Mouse (Mus musculus) forebrain, embryonic 10.5 days (tissue): ENCODE measurements at regions not wholly inside any gene's neighbourhood (a gene's known extent, or its start where the extent isn't known, plus 50 kb on each side); places are given as distances from the start of the nearest gene placed in this dataset.

Experiments used
- DNase-seq: peaks from one replicate; pipeline ENCODE4 v3.0.0-alpha.2; 2017; ENCODE audit warnings: low spot score; ENCODE audit errors: extremely low spot score
- H3K27ac ChIP-seq: fragments of 300-500 bp; sonication (generic); 2 replicates; pipeline ENCODE4 v1.5.1; 2016; ENCODE audit warnings: mild to moderate bottlenecking
- H3K27me3 ChIP-seq: fragments of 300-500 bp; sonication (generic); 2 replicates; pipeline ENCODE4 v1.6.1; 2016; ENCODE audit warnings: mild to moderate bottlenecking; ENCODE audit not compliant: poor library complexity, severe bottlenecking
- H3K36me3 ChIP-seq: fragments of 300-500 bp; sonication (generic); replicated peaks from 2 replicates; pipeline ENCODE4 v1.6.1; 2016; ENCODE audit warnings: mild to moderate bottlenecking, moderate library complexity
- H3K4me1 ChIP-seq: fragments of 300-500 bp; sonication (generic); 2 replicates; pipeline ENCODE4 v1.6.1; 2016
- H3K4me3 ChIP-seq: fragments of 300-500 bp; sonication (generic); 2 replicates; pipeline ENCODE4 v1.5.1; 2016; ENCODE audit warnings: mild to moderate bottlenecking, moderate library complexity
- H3K9me3 ChIP-seq: fragments of 300-500 bp; sonication (generic); 2 replicates; pipeline ENCODE4 v1.6.1; 2016; ENCODE audit warnings: mild to moderate bottlenecking, moderate library complexity
- WGBS: fragments of 180-500 bp; shearing (Covaris S2); methylation state at CpG from one replicate; pipeline ENCODE4 v1.1.7; 2016; 5-methylcytosine and 5-hydroxymethylcytosine counted together

DNA sequence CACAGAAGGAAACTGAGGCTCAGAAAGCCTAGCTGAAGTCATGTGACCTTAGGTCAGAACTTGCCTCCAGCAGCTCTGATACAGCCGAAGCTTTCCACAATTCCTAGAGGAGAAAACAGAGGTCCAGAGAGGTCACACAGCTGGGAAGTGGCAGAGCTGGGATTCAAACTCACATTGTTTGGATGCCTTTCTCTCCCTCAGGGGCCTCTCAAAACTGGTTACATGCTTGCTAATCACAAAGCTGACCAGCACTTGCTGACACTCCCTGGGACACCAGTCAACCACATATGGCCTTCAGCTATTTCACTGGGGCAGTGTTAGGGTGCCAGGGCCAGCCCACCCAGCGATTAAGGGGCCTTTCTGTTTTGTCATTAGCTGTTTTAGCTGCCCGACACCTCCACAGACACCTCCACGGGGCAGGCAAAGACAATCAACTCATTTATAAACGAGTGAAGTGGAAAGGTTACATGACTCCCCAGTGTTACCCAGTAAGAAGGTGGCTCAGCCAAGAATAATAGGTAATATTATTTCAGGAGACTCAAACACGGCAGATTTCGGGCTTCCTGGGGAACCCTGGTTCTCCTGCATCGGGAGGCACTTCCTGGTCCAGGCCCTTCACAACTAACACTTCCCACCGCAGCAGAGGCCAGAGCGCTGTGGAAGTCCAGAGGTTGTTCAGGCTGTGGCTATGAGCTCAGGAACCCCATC lies 71.4 kb downstream of the 2410131K14Rik start:
- no peak overlapping the region for H3K27ac ChIP-seq
- DNase-seq, result no peak

DNA sequence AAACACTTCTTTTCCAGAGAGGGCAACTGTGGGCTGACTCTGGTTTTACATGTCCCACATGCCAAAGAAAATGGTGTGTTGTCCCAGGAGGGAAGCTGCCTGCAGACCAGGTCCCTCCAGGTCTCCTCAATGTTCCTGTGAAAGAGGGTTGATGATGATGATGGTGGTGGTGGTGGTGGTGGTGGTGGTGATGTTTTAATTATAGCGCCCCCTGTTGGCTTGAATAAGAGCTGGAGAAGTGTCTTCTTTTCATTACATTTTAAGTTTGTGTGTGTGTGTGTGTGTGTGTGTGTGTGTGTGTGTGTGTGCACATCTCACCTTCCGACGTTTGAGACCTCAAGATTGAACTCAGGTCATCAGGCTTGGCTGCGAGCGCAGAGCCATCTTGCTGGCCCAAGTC lies 73.0 kb downstream of the 2410131K14Rik start:
- Histone ChIP-seq H3K27ac (no peak overlapping the region), H3K4me1 (peaks cover 41% of the 10 kb centered on the region), H3K36me3 (no peaks in the 10 kb centered on the region), H3K27me3 (peaks cover 38% of the 10 kb centered on the region), H3K9me3 (no peaks in the 10 kb centered on the region), H3K4me3 (no peak overlapping the region)
- no peak for DNase-seq
- WGBS, result 70% methylated on average over 5 of the region's 5 CpGs

More for the DNA sequence above, 71.4 kb downstream of the 2410131K14Rik start:
- H3K4me3 ChIP-seq, result no peak overlapping the region
- peaks cover 30% of the 10 kb centered on the region for H3K4me1 ChIP-seq
- H3K27me3 ChIP-seq, result peaks cover 38% of the 10 kb centered on the region
- 58% methylated on average over 10 of the region's 10 CpGs for WGBS
- H3K9me3 ChIP-seq, result no peaks in the 10 kb centered on the region
- no peaks in the 10 kb centered on the region for H3K36me3 ChIP-seq

DNA sequence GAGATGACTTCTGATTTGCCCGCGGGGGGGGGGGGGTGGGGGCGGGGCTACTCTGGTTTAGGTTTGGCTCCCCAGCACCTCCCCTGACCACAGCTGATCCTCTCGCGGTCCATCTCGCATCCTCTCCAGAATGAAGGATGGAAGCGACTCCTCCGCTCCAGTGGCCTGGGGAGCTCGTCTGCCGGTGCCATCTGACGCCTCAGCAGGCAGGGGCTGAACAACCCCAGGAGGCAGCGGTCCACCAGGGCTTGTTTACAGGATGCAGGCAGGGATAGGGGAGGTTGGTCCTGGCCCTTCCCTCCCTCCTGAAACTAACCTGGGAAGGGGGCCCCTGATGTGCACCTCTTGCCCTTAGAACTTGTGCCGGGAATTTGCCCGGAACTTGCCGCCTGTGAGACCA lies 73.9 kb downstream of the 2410131K14Rik start:
- peaks cover 41% of the 10 kb centered on the region for H3K4me1 ChIP-seq
- H3K27ac ChIP-seq, result no peak overlapping the region

DNA sequence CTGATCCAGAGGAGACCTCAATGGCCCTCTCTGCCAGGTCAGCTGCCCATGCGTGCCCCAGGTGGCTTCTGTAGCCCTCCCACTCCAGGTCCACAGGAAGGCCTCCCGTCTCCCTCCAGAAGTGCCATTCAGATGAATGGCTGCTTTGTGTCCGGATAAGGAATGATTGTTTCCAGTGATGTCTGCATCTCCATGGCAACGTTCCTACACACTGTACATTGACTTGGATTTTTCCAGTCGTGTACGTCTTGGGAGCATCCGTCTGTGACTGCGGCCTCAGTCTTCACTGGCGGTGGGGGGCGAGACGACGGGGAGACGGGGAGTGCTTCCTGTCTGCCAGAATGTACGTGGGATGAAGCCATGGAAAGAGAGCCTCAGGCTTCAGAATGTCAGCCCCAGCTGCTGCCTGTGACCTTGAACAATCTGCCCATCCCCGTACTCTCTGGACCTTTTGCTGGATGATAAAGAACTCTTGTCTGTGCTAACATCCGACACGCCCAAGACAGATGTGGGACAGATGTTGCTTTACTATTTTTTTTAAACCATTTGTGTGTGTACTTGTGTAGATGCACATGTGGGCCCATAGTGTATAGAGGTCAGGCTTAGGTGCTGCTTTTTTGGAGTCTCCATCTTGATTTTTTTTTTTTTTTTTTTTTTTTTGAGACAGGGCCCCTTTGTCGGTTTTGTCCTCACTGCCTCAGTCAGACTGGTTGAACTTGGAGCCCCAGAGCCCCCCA lies 76.9 kb downstream of the 2410131K14Rik start:
- H3K4me3 ChIP-seq, result no peak overlapping the region
- DNase-seq, result peak; percentile 47
- H3K27me3 ChIP-seq, result peaks cover 49% of the 10 kb centered on the region
- WGBS, result 67% methylated on average over 18 of the region's 18 CpGs
- H3K27ac ChIP-seq, result 0 out of 2 replicates have a peak overlapping the region, but pooled peaks have one; percentile 36
- no peaks in the 10 kb centered on the region for H3K36me3 ChIP-seq
- H3K9me3 ChIP-seq, result peaks cover 5% of the 10 kb centered on the region; the same call in 1 of the 2 replicates
- peaks cover 36% of the 10 kb centered on the region for H3K4me1 ChIP-seq

More for the DNA sequence above, 73.9 kb downstream of the 2410131K14Rik start:
- H3K9me3 ChIP-seq, result no peaks in the 10 kb centered on the region
- H3K36me3 ChIP-seq, result no peaks in the 10 kb centered on the region
- H3K4me3 ChIP-seq, result no peak overlapping the region
- peaks cover 38% of the 10 kb centered on the region for H3K27me3 ChIP-seq
- DNase-seq, result no peak
- WGBS, result 16% methylated on average over 12 of the region's 15 CpGs

DNA sequence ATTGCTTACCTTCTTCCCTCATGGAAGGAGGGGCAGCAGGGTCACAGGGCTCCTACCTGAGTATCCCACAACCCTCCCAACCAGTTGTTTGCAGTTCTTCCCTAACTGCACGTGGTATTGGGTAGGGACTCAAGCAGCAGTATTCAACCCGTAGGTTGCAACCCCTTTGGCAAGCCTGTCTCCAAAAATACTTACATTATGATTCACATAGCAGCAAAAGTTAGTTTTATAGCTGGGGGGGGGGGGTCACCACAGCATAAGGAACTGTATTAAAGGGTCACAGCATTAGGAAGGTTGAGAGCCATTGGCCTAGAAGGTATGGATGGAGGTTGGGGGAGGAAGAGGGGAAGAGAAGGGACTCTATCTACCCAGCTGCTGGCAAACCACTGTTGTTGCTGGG lies 78.1 kb downstream of the 2410131K14Rik start:
- Histone ChIP-seq H3K9me3 (peaks cover 5% of the 10 kb centered on the region; the same call in 1 of the 2 replicates), H3K4me3 (no peak overlapping the region), H3K36me3 (no peaks in the 10 kb centered on the region), H3K4me1 (peaks cover 43% of the 10 kb centered on the region), H3K27ac (no peak overlapping the region), H3K27me3 (peaks cover 51% of the 10 kb centered on the region)
- DNase-seq, result no peak
- 89% methylated on average over 2 of the region's 2 CpGs for WGBS

DNA sequence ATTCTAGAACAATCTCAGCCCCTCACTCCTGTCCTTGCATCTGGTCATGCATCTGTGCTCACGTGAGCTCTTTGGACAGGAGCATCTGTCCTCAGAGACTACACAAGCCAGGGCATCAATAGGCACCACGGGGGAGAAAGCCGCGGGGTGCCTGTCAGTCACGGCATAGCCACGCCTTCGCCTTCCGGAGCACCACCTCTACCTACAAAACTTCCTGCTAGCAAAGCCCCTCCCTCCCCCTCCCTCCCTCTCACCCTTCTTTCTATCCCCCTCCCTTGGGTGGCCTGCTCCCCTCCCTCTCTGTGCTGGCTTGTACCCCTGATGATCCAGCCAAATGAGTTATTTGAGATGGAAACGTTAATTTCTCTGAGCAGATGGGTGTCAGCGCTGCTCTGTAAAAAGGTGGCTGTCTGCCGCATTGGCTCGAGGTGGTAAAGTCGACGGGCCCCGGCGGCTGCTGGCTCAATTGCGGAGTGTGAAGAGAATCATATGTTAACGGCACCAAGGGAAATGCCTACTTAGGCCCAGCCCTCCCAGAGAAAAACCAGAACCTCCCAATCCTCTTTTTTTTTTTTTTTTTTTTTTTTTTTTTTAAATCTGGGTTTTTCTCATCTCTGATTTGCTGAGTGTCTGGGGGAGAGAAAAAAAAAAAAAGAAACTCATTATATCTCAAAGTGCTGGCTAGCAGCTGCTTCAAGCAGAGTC lies 82.0 kb downstream of the 2410131K14Rik start:
- peaks cover 58% of the 10 kb centered on the region for H3K27me3 ChIP-seq
- H3K4me1 ChIP-seq, result peaks cover 42% of the 10 kb centered on the region
- peak overlapping the region; percentile 46 for H3K4me3 ChIP-seq
- 0 out of 2 replicates have a peak overlapping the region, but pooled peaks have one; percentile 25 for H3K27ac ChIP-seq
- H3K36me3 ChIP-seq, result no peaks in the 10 kb centered on the region
- under 1% methylated on average over 18 of the region's 18 CpGs for WGBS
- peaks cover 14% of the 10 kb centered on the region for H3K9me3 ChIP-seq
- DNase-seq, result peak; percentile 52

DNA sequence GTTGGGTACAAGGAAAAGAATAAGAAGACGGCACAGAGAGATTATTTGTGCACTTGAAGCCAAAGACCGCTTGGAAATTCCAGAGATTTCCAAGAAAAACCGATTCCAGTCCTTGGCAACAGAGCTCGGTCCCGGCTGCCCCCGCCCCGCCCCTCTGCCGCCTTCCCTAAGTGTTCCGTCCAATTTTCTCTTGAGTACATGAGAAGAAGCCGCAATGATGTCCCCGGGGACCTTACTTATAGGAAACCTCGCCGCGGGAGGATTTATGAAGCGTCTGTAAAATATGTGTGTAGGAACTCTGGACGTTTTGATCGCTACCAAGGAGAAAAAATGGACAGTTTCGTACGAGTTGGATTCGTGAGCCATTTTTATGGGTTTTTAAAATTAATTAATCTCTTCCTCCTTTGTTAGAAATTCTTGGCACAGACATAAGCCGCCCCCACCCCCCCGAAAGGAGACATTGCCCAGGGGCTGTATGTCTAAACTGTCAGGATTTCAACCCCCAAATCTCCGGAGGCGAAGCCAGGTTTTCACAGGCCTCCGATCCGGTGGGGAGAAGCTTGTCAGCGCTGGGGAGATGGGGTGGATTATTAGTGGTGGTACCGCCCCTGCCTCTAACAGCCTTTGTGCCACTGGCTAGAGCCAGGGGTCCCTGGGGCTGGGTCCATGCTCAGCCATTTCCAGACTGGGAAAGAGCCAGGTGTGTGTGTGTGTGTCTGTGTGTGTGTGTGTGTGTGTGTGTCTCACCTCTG lies 83.1 kb downstream of the 2410131K14Rik start:
- H3K36me3 ChIP-seq, result no peaks in the 10 kb centered on the region
- peaks cover 43% of the 10 kb centered on the region for H3K4me1 ChIP-seq
- peaks cover 14% of the 10 kb centered on the region for H3K9me3 ChIP-seq
- no peak for DNase-seq
- H3K27ac ChIP-seq, result peak overlapping the region; percentile 32
- H3K27me3 ChIP-seq, result peaks cover 69% of the 10 kb centered on the region
- 6% methylated on average over 28 of the region's 28 CpGs for WGBS
- H3K4me3 ChIP-seq, result peak overlapping the region; percentile 46

DNA sequence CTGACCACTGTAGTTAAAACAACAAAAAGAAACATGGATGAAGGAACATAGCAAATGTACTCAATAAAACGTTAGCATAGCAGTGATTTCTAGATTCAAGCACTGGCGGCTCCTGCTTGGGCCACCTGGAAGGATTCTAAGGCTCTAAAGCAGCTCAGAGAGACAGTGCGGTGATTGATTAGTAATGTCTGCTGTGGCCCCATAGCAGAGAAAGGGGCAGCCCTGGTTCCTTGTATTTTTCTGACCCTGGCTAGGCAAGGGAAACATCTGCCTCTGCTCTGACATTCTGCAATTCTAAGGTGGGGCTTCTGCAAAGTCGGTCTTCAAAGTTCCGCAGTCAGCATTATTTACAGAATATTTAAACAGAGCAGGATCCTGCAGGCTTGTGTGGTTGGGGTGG lies 84.1 kb downstream of the 2410131K14Rik start:
- 89% methylated on average over 5 of the region's 5 CpGs for WGBS
- H3K4me1 ChIP-seq, result peaks cover 43% of the 10 kb centered on the region
- no peak overlapping the region for H3K4me3 ChIP-seq
- peaks cover 75% of the 10 kb centered on the region for H3K27me3 ChIP-seq
- no peaks in the 10 kb centered on the region for H3K36me3 ChIP-seq
- H3K27ac ChIP-seq, result no peak overlapping the region
- no peak for DNase-seq
- H3K9me3 ChIP-seq, result peaks cover 14% of the 10 kb centered on the region

DNA sequence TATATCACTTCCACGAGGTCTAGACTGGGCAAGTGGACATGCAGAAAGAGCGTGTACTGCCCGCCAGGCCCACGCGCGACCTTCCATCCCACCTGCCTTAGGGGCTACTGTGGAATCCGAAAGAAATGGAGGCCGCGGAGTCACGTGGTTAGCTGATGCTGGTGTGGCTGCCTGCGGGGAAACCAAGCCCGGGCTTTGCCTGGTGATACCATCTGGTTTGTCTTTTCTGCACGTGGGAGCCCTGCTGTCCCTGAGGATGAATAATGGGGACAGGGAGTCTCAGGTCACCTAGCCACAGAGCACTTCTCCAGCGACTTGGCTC lies 86.2 kb downstream of the 2410131K14Rik start:
- 25% methylated on average over 14 of the region's 14 CpGs for WGBS
- Histone ChIP-seq H3K27ac (peak overlapping the region; percentile 84), H3K27me3 (peaks cover 66% of the 10 kb centered on the region), H3K4me3 (peak overlapping the region; percentile 56), H3K36me3 (no peaks in the 10 kb centered on the region), H3K9me3 (peaks cover 9% of the 10 kb centered on the region), H3K4me1 (peaks cover 43% of the 10 kb centered on the region)
- no peak for DNase-seq

DNA sequence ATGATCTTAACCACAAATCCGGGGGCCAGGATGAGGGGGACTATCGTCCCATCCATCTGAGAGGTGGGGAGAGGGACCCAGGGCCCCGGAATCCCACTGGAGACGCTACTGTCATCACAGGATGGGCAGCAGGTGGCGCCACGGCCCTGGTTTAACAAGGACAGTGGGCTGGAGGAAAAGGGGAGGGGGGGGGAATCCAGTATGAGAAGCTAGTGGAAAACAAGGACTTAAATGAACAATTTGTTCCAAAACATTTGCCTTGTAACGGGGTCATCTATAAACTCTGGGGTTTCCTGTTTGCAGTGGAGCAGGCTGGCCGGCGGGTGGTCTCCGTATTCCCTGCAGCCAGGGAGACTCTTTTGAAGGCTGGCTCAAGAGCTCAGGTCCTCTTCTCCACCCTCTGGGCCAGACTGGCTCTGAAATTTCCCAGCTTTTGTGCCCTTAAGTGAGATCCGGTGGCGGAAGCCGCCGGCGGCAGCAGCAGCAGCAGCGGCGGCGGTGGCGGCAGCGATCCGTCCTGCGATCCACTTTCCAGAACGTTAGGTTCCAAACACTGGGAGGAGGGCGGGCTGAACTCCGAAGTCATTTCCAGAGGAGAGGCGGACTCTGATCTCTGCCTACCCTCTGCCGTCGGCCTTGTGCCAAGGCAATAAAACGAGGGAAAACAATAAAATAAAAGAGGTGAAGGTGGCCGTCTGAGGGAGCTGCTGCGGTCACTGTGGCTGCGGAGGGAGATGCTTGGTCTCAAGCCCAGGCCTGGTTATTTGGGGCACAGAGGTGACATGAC lies 86.8 kb downstream of the 2410131K14Rik start:
- WGBS, result under 1% methylated on average over 32 of the region's 32 CpGs

DNA sequence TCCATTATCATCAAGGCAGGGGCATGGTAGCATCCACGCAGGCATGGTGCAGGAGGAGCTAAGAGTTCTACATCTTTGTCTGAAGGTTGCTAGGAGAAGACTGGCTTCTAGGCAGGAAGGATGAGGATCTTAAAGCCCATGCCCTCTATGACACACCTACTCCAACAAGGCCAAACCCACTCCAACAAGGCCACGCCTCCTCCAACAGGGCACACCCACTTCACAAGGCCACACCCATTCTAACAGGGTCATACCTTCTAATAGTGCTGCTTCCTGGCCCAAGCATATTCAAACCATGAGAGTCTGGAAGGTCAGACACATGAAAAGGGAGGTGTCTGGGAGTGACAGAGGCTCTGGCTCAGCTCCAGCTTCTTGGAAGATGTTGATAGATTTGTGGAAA lies 89.0 kb downstream of the 2410131K14Rik start:
- peaks cover 39% of the 10 kb centered on the region for H3K27me3 ChIP-seq
- H3K36me3 ChIP-seq, result no peaks in the 10 kb centered on the region
- peaks cover 20% of the 10 kb centered on the region for H3K4me1 ChIP-seq
- H3K27ac ChIP-seq, result no peak overlapping the region
- H3K4me3 ChIP-seq, result no peak overlapping the region
- WGBS, result 93% methylated on average over 2 of the region's 2 CpGs
- DNase-seq, result no peak
- H3K9me3 ChIP-seq, result peaks cover 6% of the 10 kb centered on the region; the same call in 1 of the 2 replicates

More for the DNA sequence above, 86.8 kb downstream of the 2410131K14Rik start:
- Histone ChIP-seq H3K9me3 (peaks cover 9% of the 10 kb centered on the region), H3K27ac (peak overlapping the region; percentile 84), H3K27me3 (peaks cover 61% of the 10 kb centered on the region), H3K36me3 (no peaks in the 10 kb centered on the region), H3K4me3 (peak overlapping the region; percentile 56), H3K4me1 (peaks cover 39% of the 10 kb centered on the region)
- peak; percentile 83 for DNase-seq
